Mouse (Mus musculus) G1E (cell line): ENCODE measurements around the gene Psmd7. TPM values are rescaled to one million over a fixed set of nuclear protein-coding genes. Genes with fewer than 3 reads are reported as not detected.

Experiments used
- ATAC-seq: 2 replicates; pipeline ENCODE4 v1.8.0; 2016; ENCODE audit warnings: mild to moderate bottlenecking; ENCODE audit not compliant: insufficient number of reproducible peaks, poor library complexity, low FRiP score, severe bottlenecking; ENCODE audit errors: extremely low read depth
- DNase-seq: peaks from one replicate; pipeline ENCODE4 v3.0.0; 2012; ENCODE audit warnings: low spot score
- H3K27me3 ChIP-seq: 2 replicates; pipeline ENCODE4 v1.6.1; 2012; ENCODE audit warnings: mild to moderate bottlenecking, low read length, inconsistent platforms; ENCODE audit not compliant: insufficient read depth
- H3K36me3 ChIP-seq: replicated peaks from 2 replicates; pipeline ENCODE3; 2012; ENCODE audit warnings: mild to moderate bottlenecking, inconsistent platforms
- H3K4me1 ChIP-seq: 2 replicates; pipeline ENCODE4 v1.6.1; 2012; ENCODE audit warnings: low read depth, low read length, inconsistent platforms, mixed read lengths; ENCODE audit not compliant: insufficient read depth
- H3K4me3 ChIP-seq: 2 replicates; pipeline ENCODE4 v1.5.1; 2012; ENCODE audit warnings: low read depth, mild to moderate bottlenecking, inconsistent platforms, low read length, moderate library complexity, mixed read lengths
- H3K9me3 ChIP-seq: replicated peaks from 2 replicates; pipeline ENCODE4 v1.6.1; 2012; ENCODE audit warnings: inconsistent platforms
- CTCF ChIP-seq: IDR thresholded peaks from 2 replicates; pipeline ENCODE4 v1.5.1; 2012; ENCODE audit warnings: low read depth, low read length, inconsistent platforms, mixed read lengths
- GATA1 ChIP-seq: IDR thresholded peaks from 2 replicates; pipeline ENCODE4 v1.6.1; 2012; ENCODE audit warnings: borderline replicate concordance, low read length, inconsistent platforms, mixed read lengths
- GATA2 ChIP-seq: IDR thresholded peaks from 2 replicates; pipeline ENCODE4 v1.6.1; 2012; ENCODE audit warnings: low read depth, low read length, inconsistent platforms, borderline replicate concordance
- POLR2AphosphoS5 ChIP-seq: IDR thresholded peaks from 2 replicates; pipeline ENCODE4 v1.6.1; 2012; ENCODE audit warnings: low read depth, low read length, inconsistent platforms; ENCODE audit not compliant: insufficient replicate concordance
- TAL1 ChIP-seq: conservative IDR thresholded peaks from 2 replicates; pipeline ENCODE4 v1.6.1; 2012; ENCODE audit warnings: low read depth, low read length, inconsistent platforms, mixed read lengths
- polyA plus RNA-seq: library from polyadenylated mRNA; stranded (reverse); fragments of >175 nt; gene quantifications from 2 replicates; pipeline ENCODE4 v1.2.3, GENCODE M21; 2012
- total RNA-seq, 2 experiments: library from RNA; stranded (forward) in 1 of 2; stranded (reverse) in 1 of 2; fragments of 200-1000 nt in 1 of 2; fragments of >200 nt in 1 of 2; fragmentation: Nextera tagmentation in 1 of 2; gene quantifications; 2 replicates each; pipeline ENCODE4 v1.2.3; 2014 to 2017

Gene Psmd7
- total and polyA plus RNA-seq, 3 experiments = 41.9 to 143 (median 75.0) TPM

GRCm38 (mm10) chr8:107580879-107581278, 7.4 kb downstream of the Psmd7 start:
- DNase-seq = no peak
- Histone ChIP-seq H3K4me1 (peaks cover 72% of the 10 kb centered on the region), H3K36me3 (peaks cover 85% of the 10 kb centered on the region), H3K27me3 (no peaks in the 10 kb centered on the region), H3K9me3 (no peaks in the 10 kb centered on the region), H3K4me3 (no peak overlapping the region)
- no peak for ATAC-seq
- TF ChIP-seq GATA1 = no peak
- no peak for TF ChIP-seq TAL1
- no peak for TF ChIP-seq GATA2
- TF ChIP-seq CTCF = no peak
- no peak for TF ChIP-seq POLR2AphosphoS5

DNA sequence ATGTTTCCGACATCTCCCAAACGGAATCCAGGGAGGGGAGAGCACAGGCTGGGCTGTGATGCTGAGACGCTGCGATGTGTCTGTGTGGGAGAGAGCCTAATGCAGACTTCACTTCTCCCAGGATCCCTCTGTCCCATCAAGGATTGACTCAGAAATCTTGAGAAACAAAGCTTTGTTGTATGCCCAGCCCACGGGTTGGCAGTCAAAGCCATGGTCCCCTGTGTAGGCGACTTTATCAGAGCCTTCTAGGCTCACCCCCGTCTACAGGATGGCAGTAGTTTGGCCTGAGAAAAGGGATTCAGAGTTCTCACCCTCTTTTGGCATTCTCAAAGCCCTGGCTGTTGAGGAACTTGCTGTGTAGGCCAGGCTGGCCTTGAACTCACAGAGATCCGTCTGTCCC, 9.7 kb downstream of the Psmd7 start:
- TF ChIP-seq TAL1 (no peak), CTCF (no peak), GATA2 (no peak), GATA1 (no peak), POLR2AphosphoS5 (no peak; the same call in 1 of the 2 replicates)
- Histone ChIP-seq H3K9me3 (no peaks in the 10 kb centered on the region), H3K4me3 (no peak overlapping the region; the same call in 1 of the 2 replicates), H3K4me1 (peaks cover 73% of the 10 kb centered on the region), H3K36me3 (peaks cover 76% of the 10 kb centered on the region), H3K27me3 (no peaks in the 10 kb centered on the region)
- DNase-seq (no peak), ATAC-seq (no peak)

DNA sequence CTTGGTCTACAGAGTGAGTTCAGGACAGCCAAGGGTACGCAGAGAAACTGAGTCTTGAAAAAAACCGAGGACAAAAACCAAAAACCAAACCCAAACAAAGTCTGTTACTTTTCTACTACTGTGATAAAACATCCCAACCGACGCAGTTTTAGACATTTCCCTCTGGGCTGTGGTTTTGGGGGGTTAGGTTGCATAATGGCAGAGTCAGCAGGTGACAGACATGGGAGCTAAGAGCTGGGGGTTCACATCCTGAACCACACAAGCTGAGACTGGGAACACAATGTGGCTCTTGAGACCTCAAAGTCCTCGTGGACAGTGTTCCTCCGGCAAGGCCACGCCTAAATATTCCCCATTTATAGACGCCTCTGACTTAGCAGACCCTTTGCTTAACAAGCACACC, 10.1 kb downstream of the Psmd7 start:
- Histone ChIP-seq H3K36me3 (peaks cover 72% of the 10 kb centered on the region), H3K4me3 (no peak overlapping the region; the same call in 1 of the 2 replicates), H3K4me1 (peaks cover 70% of the 10 kb centered on the region), H3K9me3 (no peaks in the 10 kb centered on the region), H3K27me3 (no peaks in the 10 kb centered on the region)
- TF ChIP-seq CTCF = no peak
- TF ChIP-seq POLR2AphosphoS5 = no peak
- no peak for TF ChIP-seq GATA2
- TF ChIP-seq GATA1 = no peak
- TF ChIP-seq TAL1 = no peak
- ATAC-seq = no peak
- no peak for DNase-seq

- Histone ChIP-seq H3K27me3 (no peaks in the 10 kb centered on the region), H3K9me3 (no peaks in the 10 kb centered on the region), H3K36me3 (peaks cover 67% of the 10 kb centered on the region), H3K4me3 (peak overlapping the region; percentile 21; the same call in 1 of the 2 replicates), H3K4me1 (peaks cover 66% of the 10 kb centered on the region)
- DNase-seq (peak; percentile 63), ATAC-seq (peak; percentile 83)
- TF ChIP-seq TAL1 = peak; percentile 83
- no peak for TF ChIP-seq GATA1
- TF ChIP-seq GATA2 = no peak
- TF ChIP-seq POLR2AphosphoS5 = no peak
- TF ChIP-seq CTCF = no peak
Measured at GRCm38 (mm10) chr8:107577640-107578039, 10.6 kb downstream of the Psmd7 start.

DNA sequence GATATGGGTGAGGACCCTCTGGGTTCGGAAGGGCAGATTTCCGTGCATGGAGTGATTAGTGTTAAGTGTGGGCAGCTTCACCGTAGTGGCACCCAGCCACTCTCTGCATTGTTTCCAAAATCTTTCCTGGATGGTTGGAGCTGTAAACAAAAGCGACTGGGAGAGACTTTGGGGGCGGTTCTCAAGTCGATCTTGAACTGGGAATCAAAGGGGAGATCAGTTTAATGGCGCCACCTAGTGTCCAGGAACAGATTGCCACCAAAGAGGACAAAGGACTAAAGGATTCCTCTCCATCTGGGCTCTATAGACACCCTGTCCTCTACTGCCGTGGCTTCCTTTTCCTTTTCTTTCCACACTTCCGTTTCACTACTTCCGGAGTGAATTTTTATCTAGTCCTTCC, 11.6 kb downstream of the Psmd7 start:
- H3K36me3 ChIP-seq = peaks cover 58% of the 10 kb centered on the region

GRCm38 (mm10) chr8:107574771-107575170, 13.5 kb downstream of the Psmd7 start:
- H3K36me3 ChIP-seq = peaks cover 38% of the 10 kb centered on the region
- DNase-seq (no peak), ATAC-seq (0 out of 2 replicates have a peak, but pooled peaks have one; percentile 19)
- H3K27me3 ChIP-seq = no peaks in the 10 kb centered on the region
- H3K4me3 ChIP-seq = no peak overlapping the region
- H3K9me3 ChIP-seq = no peaks in the 10 kb centered on the region
- H3K4me1 ChIP-seq = peaks cover 53% of the 10 kb centered on the region
- TF ChIP-seq GATA2 = no peak
- no peak for TF ChIP-seq POLR2AphosphoS5
- TF ChIP-seq CTCF = no peak
- TF ChIP-seq GATA1 = no peak

More for the DNA sequence above, 11.6 kb downstream of the Psmd7 start:
- peak; percentile 23; the same call in 1 of the 2 replicates for ATAC-seq
- peaks cover 64% of the 10 kb centered on the region for H3K4me1 ChIP-seq
- DNase-seq = peak; percentile 63
- no peak overlapping the region for H3K4me3 ChIP-seq
- no peaks in the 10 kb centered on the region for H3K9me3 ChIP-seq
- TF ChIP-seq POLR2AphosphoS5 (no peak), GATA1 (no peak), TAL1 (no peak), GATA2 (no peak), CTCF (peak; percentile 68)
- no peaks in the 10 kb centered on the region for H3K27me3 ChIP-seq

DNA sequence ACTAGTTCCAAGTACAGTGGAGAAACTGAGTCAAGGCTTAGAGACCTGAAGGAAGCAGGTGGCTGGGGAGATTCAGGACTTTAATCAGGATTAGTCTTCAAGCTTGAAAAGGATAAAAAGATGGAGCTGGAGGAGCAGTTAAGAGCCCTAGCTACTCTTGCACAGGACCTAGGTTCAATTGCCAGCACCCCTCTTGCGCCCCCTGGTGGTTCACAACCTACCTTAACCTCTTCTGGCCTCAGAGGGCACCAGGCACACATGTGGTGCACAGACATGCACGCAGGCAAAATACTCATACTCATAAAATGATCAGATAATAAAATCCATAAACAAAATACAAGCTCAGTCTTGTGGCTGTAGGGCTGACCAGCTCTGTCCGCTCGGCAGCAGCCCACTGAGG, 15.8 kb downstream of the Psmd7 start:
- TF ChIP-seq CTCF (peak; percentile 82), GATA1 (no peak)
- ATAC-seq (peak; percentile 52; the same call in 1 of the 2 replicates), DNase-seq (no peak)
- Histone ChIP-seq H3K27me3 (no peaks in the 10 kb centered on the region), H3K36me3 (peaks cover 19% of the 10 kb centered on the region), H3K4me3 (no peak overlapping the region), H3K4me1 (peaks cover 31% of the 10 kb centered on the region), H3K9me3 (no peaks in the 10 kb centered on the region)
